Mouse (Mus musculus) intestine, postnatal 0 days (tissue): ENCODE results near the gene Sh3kbp1. TPM values are rescaled to one million over a fixed set of nuclear protein-coding genes. Genes with fewer than 3 reads are reported as not detected.

Source experiments
- ATAC-seq: fragments of 200-750 bp; cut with Nextera tagmentation; 2 replicates; pipeline ENCODE4 v1.8.0; 2017; ENCODE audit warnings: mild to moderate bottlenecking, moderate TSS enrichment, moderate library complexity
- H3K27ac ChIP-seq: fragments of 300-500 bp; sonication (generic); 2 replicates; pipeline ENCODE4 v1.5.1; 2014; ENCODE audit warnings: mild to moderate bottlenecking, low read depth, low read length, moderate library complexity
- H3K27me3 ChIP-seq: fragments of 300-500 bp; sonication (generic); replicated peaks from 2 replicates; pipeline ENCODE4 v1.6.1; 2014; ENCODE audit warnings: low read length, mixed read lengths; ENCODE audit not compliant: control insufficient read depth, insufficient read depth
- H3K36me3 ChIP-seq: fragments of 300-500 bp; sonication (generic); 2 replicates; pipeline ENCODE4 v1.6.1; 2014; ENCODE audit warnings: mild to moderate bottlenecking, moderate library complexity; ENCODE audit not compliant: control insufficient read depth, insufficient read depth
- H3K4me1 ChIP-seq: fragments of 300-500 bp; sonication (generic); replicated peaks from 2 replicates; pipeline ENCODE4 v1.6.1; 2014; ENCODE audit warnings: antibody characterized with exemption, low read length, mixed read lengths; ENCODE audit not compliant: control insufficient read depth, insufficient read depth
- H3K4me2 ChIP-seq: fragments of 300-500 bp; sonication (generic); replicated peaks from 2 replicates; pipeline ENCODE4 v1.6.1; 2014; ENCODE audit warnings: low read depth, mild to moderate bottlenecking, moderate library complexity
- H3K4me3 ChIP-seq: fragments of 300-500 bp; sonication (generic); 2 replicates; pipeline ENCODE4 v1.5.1; 2014; ENCODE audit warnings: low read depth, low read length
- H3K9ac ChIP-seq: fragments of 300-500 bp; sonication (generic); 2 replicates; pipeline ENCODE4 v1.6.1; 2014; ENCODE audit warnings: mild to moderate bottlenecking, low read depth, low read length
- H3K9me3 ChIP-seq: fragments of 300-500 bp; sonication (generic); 2 replicates; pipeline ENCODE4 v1.6.1; 2016; ENCODE audit warnings: mixed run types; ENCODE audit not compliant: control insufficient read depth
- CTCF ChIP-seq: sonication (generic); IDR thresholded peaks from 2 replicates; pipeline ENCODE4 v1.5.1; 2016; ENCODE audit warnings: low read depth, mild to moderate bottlenecking, control low read depth, antibody characterized with exemption, moderate library complexity
- WGBS: fragments of 180-500 bp; shearing (Covaris S2); extraction: QIAGEN DNeasy Blood & Tissue Kit; methylation state at CpG from one replicate; pipeline ENCODE4 v1.1.7; 2014; 5-methylcytosine and 5-hydroxymethylcytosine counted together
- polyA plus RNA-seq: library from polyadenylated mRNA; unstranded; fragments of >200 nt; fragmentation: Nextera tagmentation; extraction: Ambion mirVana; gene quantifications from 2 replicates; pipeline ENCODE4 v1.2.1, GENCODE M21; 2015

Gene Sh3kbp1
- polyA plus RNA-seq, 1 experiment from 2014 or later, result 7.7 TPM

DNA sequence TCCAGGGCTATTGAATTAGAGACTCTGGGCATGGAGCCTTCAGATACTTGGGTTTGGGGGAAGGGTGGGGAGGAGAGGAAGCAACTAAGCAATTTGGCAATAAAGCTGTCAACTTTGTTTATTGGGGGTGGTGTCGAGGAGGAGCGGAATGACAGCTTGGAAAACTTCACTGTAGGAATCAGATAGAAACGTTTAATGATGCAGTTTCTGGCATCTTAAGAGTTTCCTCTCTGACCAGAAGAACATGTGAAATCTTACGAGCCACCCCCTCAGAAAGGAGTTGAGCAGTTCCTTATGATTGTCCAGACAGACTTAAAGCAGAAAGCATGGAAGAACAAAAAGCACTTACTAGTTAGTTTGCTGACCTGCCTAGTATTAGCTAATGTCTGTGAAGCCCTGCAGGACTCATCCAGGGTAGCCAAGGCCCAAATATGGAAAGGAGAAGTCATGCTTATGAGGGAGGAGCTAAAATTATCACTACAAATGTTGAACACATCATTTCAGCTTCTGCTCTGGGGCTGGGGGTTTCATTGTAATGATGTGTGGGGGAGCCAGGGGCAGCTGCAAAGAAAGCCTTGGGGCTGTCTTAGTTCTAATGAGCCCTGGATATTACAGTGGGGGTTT, 77.4 kb downstream of the Sh3kbp1 start:
- H3K4me3 ChIP-seq, result no peak overlapping the region
- ATAC-seq, result no peak
- H3K4me1 ChIP-seq, result no peaks in the 10 kb centered on the region
- H3K9ac ChIP-seq, result no peak overlapping the region
- TF ChIP-seq CTCF, result no peak
- no peaks in the 10 kb centered on the region for H3K36me3 ChIP-seq
- no peaks in the 10 kb centered on the region for H3K27me3 ChIP-seq
- no peaks in the 10 kb centered on the region for H3K9me3 ChIP-seq
- 33% methylated on average over 4 of the region's 4 CpGs for WGBS
- H3K4me2 ChIP-seq, result no peak overlapping the region
- no peak overlapping the region for H3K27ac ChIP-seq

DNA sequence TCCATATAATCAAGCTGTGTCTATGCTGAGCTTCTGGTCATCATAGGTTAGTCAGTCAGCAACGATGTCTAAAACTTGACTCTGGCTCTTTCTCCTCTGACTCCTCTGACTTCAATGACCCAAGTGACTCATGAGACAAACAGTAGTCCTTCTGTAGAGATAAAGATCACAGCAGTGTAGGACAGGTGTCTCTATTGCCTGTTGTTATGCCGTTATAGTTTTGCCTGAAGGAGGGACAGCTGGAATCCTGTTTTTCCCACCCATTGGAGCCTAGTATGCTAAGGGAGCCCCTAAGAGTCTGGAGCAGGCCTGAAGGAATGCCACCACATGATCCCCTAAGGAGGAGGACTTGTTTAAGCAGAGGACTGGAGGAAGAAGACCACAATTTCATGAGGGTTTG, 78.3 kb downstream of the Sh3kbp1 start:
- Histone ChIP-seq H3K36me3 (no peaks in the 10 kb centered on the region), H3K9me3 (no peaks in the 10 kb centered on the region), H3K9ac (no peak overlapping the region), H3K4me1 (no peaks in the 10 kb centered on the region), H3K27me3 (no peaks in the 10 kb centered on the region), H3K4me2 (no peak overlapping the region), H3K27ac (no peak overlapping the region), H3K4me3 (no peak overlapping the region)
- no peak for TF ChIP-seq CTCF
- WGBS, result 41% methylated on average over 2 of the region's 2 CpGs
- no peak for ATAC-seq

- no peak for TF ChIP-seq CTCF
- 53% methylated on average over 8 of the region's 8 CpGs for WGBS
- Histone ChIP-seq H3K4me1 (no peaks in the 10 kb centered on the region), H3K4me2 (no peak overlapping the region), H3K27ac (no peak overlapping the region), H3K4me3 (no peak overlapping the region), H3K9ac (no peak overlapping the region), H3K27me3 (no peaks in the 10 kb centered on the region), H3K9me3 (no peaks in the 10 kb centered on the region), H3K36me3 (no peaks in the 10 kb centered on the region)
- ATAC-seq, result no peak
Measured at GRCm38 (mm10) chrX:159708076-159708830, 81.2 kb downstream of the Sh3kbp1 start.

DNA sequence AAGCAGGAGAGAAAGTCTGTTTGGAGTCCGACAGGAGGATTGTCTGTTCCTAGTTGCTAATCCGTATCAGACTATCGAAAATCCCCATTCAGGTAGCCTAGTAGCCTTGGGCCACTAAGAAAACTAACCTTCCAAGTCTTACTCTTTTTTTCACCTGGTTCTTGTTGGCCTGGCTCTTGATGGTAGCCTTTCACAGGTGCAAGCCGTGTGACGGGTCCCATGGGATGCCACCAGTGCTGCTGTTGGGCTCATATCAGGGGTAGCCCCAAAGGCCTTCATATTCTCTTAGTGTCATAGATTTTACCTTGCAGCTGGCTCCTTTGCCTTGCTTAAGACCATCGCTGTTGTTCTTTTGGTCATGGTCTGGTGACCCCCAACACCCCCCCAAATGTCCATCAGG, 82.2 kb downstream of the Sh3kbp1 start:
- 89% methylated on average over 6 of the region's 6 CpGs for WGBS
- H3K36me3 ChIP-seq, result no peaks in the 10 kb centered on the region
- no peak for ATAC-seq
- H3K27ac ChIP-seq, result no peak overlapping the region
- H3K9me3 ChIP-seq, result no peaks in the 10 kb centered on the region
- no peak overlapping the region for H3K9ac ChIP-seq
- H3K4me2 ChIP-seq, result no peak overlapping the region
- no peaks in the 10 kb centered on the region for H3K4me1 ChIP-seq
- H3K27me3 ChIP-seq, result no peaks in the 10 kb centered on the region
- no peak for TF ChIP-seq CTCF
- H3K4me3 ChIP-seq, result no peak overlapping the region

GRCm38 (mm10) chrX:159711070-159712029, 84.3 kb downstream of the Sh3kbp1 start:
- Histone ChIP-seq H3K36me3 (no peaks in the 10 kb centered on the region), H3K4me3 (no peak overlapping the region), H3K4me2 (no peak overlapping the region), H3K9me3 (no peaks in the 10 kb centered on the region), H3K4me1 (no peaks in the 10 kb centered on the region), H3K9ac (no peak overlapping the region), H3K27me3 (no peaks in the 10 kb centered on the region), H3K27ac (no peak overlapping the region)
- no peak for ATAC-seq
- no peak for TF ChIP-seq CTCF
- WGBS, result 81% methylated on average over 13 of the region's 13 CpGs

DNA sequence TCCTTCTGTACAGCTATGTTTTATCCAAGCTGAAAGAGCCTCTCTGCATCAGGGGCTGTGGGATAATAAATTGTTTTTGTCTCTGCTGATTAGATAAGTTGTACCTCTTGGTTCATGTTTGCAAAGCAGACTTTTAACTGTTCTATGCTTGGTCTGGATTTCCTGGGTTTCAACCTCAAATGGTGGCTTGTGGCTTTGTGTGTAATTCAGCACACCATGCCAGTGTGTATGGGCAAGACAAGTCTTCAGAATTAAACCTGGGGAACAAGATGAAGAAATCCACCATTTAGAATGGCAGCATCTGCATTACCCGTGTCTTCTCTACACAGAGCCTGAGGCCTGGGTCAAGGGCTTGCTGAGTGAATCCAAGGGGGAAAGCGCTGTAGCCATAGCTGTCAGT, 86.1 kb downstream of the Sh3kbp1 start:
- no peak for ATAC-seq
- Histone ChIP-seq H3K9ac (no peak overlapping the region), H3K4me3 (no peak overlapping the region), H3K9me3 (no peaks in the 10 kb centered on the region), H3K27me3 (no peaks in the 10 kb centered on the region), H3K4me1 (no peaks in the 10 kb centered on the region), H3K36me3 (no peaks in the 10 kb centered on the region), H3K4me2 (no peak overlapping the region), H3K27ac (no peak overlapping the region)
- 89% methylated on average over 2 of the region's 2 CpGs for WGBS
- no peak for TF ChIP-seq CTCF
